47 mouse cellular contexts compared by ENCODE assay signal in genomic region chr12:78232560-78232959, GRCm38 (mm10). TPM values are rescaled to one million over a fixed set of nuclear protein-coding genes. Genes with fewer than 3 reads are reported as not detected.
"Had no signal": no experiment of that assay in that cellular context is flagged by ENCODE, and none has a peak within 500 bp of the region (broad histone marks: within the 10 kb centered on the region; RNA-seq: fewer than 3 reads in every experiment).

No protein-coding gene starts in this region.

- H3K27me3 ChIP-seq: limb, embryonic 12.5 days; limb, embryonic 13.5 days; limb, embryonic 15.5 days; liver, embryonic 12.5 days; liver, embryonic 13.5 days; liver, embryonic 15.5 days; lung, embryonic 15.5 days; megakaryocyte, embryonic 14.5 days; midbrain, embryonic 12.5 days; midbrain, embryonic 13.5 days; midbrain, embryonic 15.5 days had no signal

- ATAC-seq: liver, embryonic 12.5 days; liver, postnatal 0 days; lung, postnatal 0 days; midbrain, embryonic 13.5 days; midbrain, embryonic 15.5 days; midbrain, embryonic 16.5 days had no signal

- H3K4me3 ChIP-seq: limb, embryonic 10.5 days; limb, embryonic 12.5 days; limb, embryonic 13.5 days; limb, embryonic 15.5 days; liver, embryonic 12.5 days; liver, embryonic 13.5 days; liver, embryonic 15.5 days; lung, embryonic 15.5 days; megakaryocyte, embryonic 14.5 days; midbrain, embryonic 10.5 days; midbrain, embryonic 12.5 days; midbrain, embryonic 13.5 days; midbrain, embryonic 15.5 days; myocyte had no signal

- DNase-seq: left cerebral cortex, postnatal 4 days; liver; liver, embryonic 13.5 days; liver, postnatal 0 days; lung, adult 18-20 months; lung, adult 2 months; lung, embryonic 14.5 days; lung, postnatal 10 days; lung, postnatal 14 days; lung, postnatal 36 days; lung, postnatal 4 days; midbrain, embryonic 14.5 days had no signal

- H3K9ac ChIP-seq: limb, embryonic 12.5 days; limb, embryonic 13.5 days; limb, embryonic 15.5 days; liver, embryonic 12.5 days; liver, embryonic 13.5 days; liver, embryonic 14.5 days; liver, embryonic 15.5 days; liver, postnatal 0 days; lung, embryonic 14.5 days; lung, embryonic 15.5 days; midbrain, embryonic 12.5 days; midbrain, embryonic 13.5 days; midbrain, embryonic 15.5 days had no signal

- H3K9me3 ChIP-seq: limb, embryonic 10.5 days; limb, embryonic 12.5 days; limb, embryonic 13.5 days; limb, embryonic 15.5 days; liver, embryonic 12.5 days; liver, embryonic 13.5 days; liver, embryonic 15.5 days; lung, embryonic 15.5 days; megakaryocyte, embryonic 14.5 days; midbrain, embryonic 10.5 days; midbrain, embryonic 12.5 days; midbrain, embryonic 13.5 days; midbrain, embryonic 15.5 days had no signal

- H3K4me2 ChIP-seq: limb, embryonic 12.5 days; limb, embryonic 13.5 days; limb, embryonic 15.5 days; liver, embryonic 11.5 days; liver, embryonic 12.5 days; liver, embryonic 13.5 days; liver, embryonic 15.5 days; lung, embryonic 14.5 days; lung, embryonic 15.5 days; midbrain, embryonic 11.5 days; midbrain, embryonic 12.5 days; midbrain, embryonic 13.5 days; midbrain, embryonic 15.5 days had no signal

- H3K36me3 ChIP-seq: limb, embryonic 10.5 days; limb, embryonic 12.5 days; limb, embryonic 13.5 days; limb, embryonic 15.5 days; liver, embryonic 12.5 days; liver, embryonic 13.5 days; liver, embryonic 15.5 days; lung, embryonic 15.5 days; midbrain, embryonic 10.5 days; midbrain, embryonic 12.5 days; midbrain, embryonic 13.5 days; midbrain, embryonic 15.5 days had no signal

- H3K4me1 ChIP-seq: limb, embryonic 15.5 days had no signal

- H3K27ac ChIP-seq: limb, embryonic 10.5 days; limb, embryonic 12.5 days; limb, embryonic 13.5 days; limb, embryonic 15.5 days; liver, embryonic 12.5 days; liver, embryonic 13.5 days; liver, embryonic 14.5 days; liver, embryonic 15.5 days; lung, embryonic 15.5 days; macrophage; midbrain, embryonic 10.5 days; midbrain, embryonic 12.5 days; midbrain, embryonic 13.5 days; midbrain, embryonic 15.5 days had no signal

RNA-seq across cellular contexts. Expression of gene Gm6657, which starts 38.5 kb away (rescaled TPM):
- total RNA-seq: left cerebral cortex, adult 8-10 months; left cerebral cortex, postnatal 10 days; left cerebral cortex, postnatal 14 days; left cerebral cortex, postnatal 25 days; left cerebral cortex, postnatal 36 days; left cerebral cortex, postnatal 4 days; liver, adult 2 months; megakaryocyte progenitor cell, adult 5-6 weeks; megakaryocyte, adult 5-6 weeks; megakaryocyte-erythroid progenitor cell, adult 5-6 weeks; midbrain, postnatal 0 days; monocyte, adult 5-6 weeks had no signal
- polyA plus RNA-seq: limb, embryonic 10.5 days; limb, embryonic 11.5 days; limb, embryonic 12.5 days; limb, embryonic 13.5 days; limb, embryonic 14.5 days; limb, embryonic 15.5 days; liver, adult 2 months; liver, embryonic 11.5 days; liver, embryonic 12.5 days; liver, embryonic 13.5 days; liver, embryonic 14.5 days; liver, embryonic 15.5 days; liver, embryonic 16.5 days; liver, postnatal 0 days; lung, adult 2 months; lung, embryonic 14.5 days; lung, embryonic 15.5 days; lung, embryonic 16.5 days; lung, postnatal 0 days; macrophage; midbrain, embryonic 10.5 days; midbrain, embryonic 11.5 days; midbrain, embryonic 12.5 days; midbrain, embryonic 13.5 days; midbrain, embryonic 14.5 days; midbrain, embryonic 15.5 days; midbrain, embryonic 16.5 days; midbrain, postnatal 0 days; myocyte; neural tube, embryonic 11.5 days had no signal
